Mouse (Mus musculus) liver, postnatal 0 days (tissue): ENCODE data around the gene Tmem117. TPM values are rescaled to one million over a fixed set of nuclear protein-coding genes. Genes with fewer than 3 reads are reported as not detected.

Experiments used
- ATAC-seq: fragments of 200-750 bp; cut with Nextera tagmentation; 2 replicates; pipeline ENCODE4 v1.8.0; 2017; ENCODE audit warnings: mild to moderate bottlenecking, moderate library complexity
- DNase-seq: peaks from one replicate; pipeline ENCODE4 v3.0.0-alpha.2; 2016
- H3K27ac ChIP-seq: fragments of 300-500 bp; sonication (generic); 2 replicates; pipeline ENCODE4 v1.5.1; 2014; ENCODE audit warnings: antibody characterized with exemption, moderate library complexity, mild to moderate bottlenecking, low read depth
- H3K27me3 ChIP-seq: fragments of 300-500 bp; sonication (generic); 2 replicates; pipeline ENCODE4 v1.6.1; 2014; ENCODE audit warnings: low read length, control low read depth, mixed read lengths; ENCODE audit not compliant: insufficient read depth
- H3K36me3 ChIP-seq: fragments of 300-500 bp; sonication (generic); replicated peaks from 2 replicates; pipeline ENCODE4 v1.6.1; 2014; ENCODE audit warnings: mild to moderate bottlenecking, control low read depth, low read length, moderate library complexity, mixed read lengths; ENCODE audit not compliant: insufficient read depth
- H3K4me1 ChIP-seq: fragments of 300-500 bp; sonication (generic); 2 replicates; pipeline ENCODE4 v1.6.1; 2014; ENCODE audit warnings: antibody characterized with exemption, mild to moderate bottlenecking, control low read depth; ENCODE audit not compliant: insufficient read depth
- H3K4me2 ChIP-seq: fragments of 300-500 bp; sonication (generic); 2 replicates; pipeline ENCODE4 v1.6.1; 2014; ENCODE audit warnings: low read depth, mild to moderate bottlenecking, low read length, moderate library complexity, mixed read lengths
- H3K4me3 ChIP-seq: fragments of 300-500 bp; sonication (generic); 2 replicates; pipeline ENCODE4 v1.5.1; 2014; ENCODE audit warnings: low read depth, low read length
- H3K9ac ChIP-seq: fragments of 300-500 bp; sonication (generic); replicated peaks from 2 replicates; pipeline ENCODE4 v1.6.1; 2014; ENCODE audit warnings: mild to moderate bottlenecking, moderate library complexity
- H3K9me3 ChIP-seq: fragments of 300-500 bp; sonication (generic); 2 replicates; pipeline ENCODE4 v1.6.1; 2016; ENCODE audit warnings: mild to moderate bottlenecking, control low read depth, low read length, mixed read lengths
- CTCF ChIP-seq: sonication (generic); IDR thresholded peaks from 2 replicates; pipeline ENCODE4 v1.5.1; 2016; ENCODE audit warnings: antibody characterized with exemption, low read depth
- EP300 ChIP-seq: IDR thresholded peaks from 2 replicates; pipeline ENCODE4 v1.6.1; 2016; ENCODE audit warnings: antibody characterized with exemption, low read depth, mild to moderate bottlenecking
- WGBS: fragments of 180-500 bp; shearing (Covaris S2); extraction: QIAGEN DNeasy Blood & Tissue Kit; methylation state at CpG from one replicate; pipeline ENCODE4 v1.1.7; 2014; ENCODE audit not compliant: insufficient replicate concordance; 5-methylcytosine and 5-hydroxymethylcytosine counted together
- polyA plus RNA-seq: library from polyadenylated mRNA; unstranded; fragments of >200 nt; fragmentation: Nextera tagmentation; extraction: Ambion mirVana; gene quantifications from 2 replicates; pipeline ENCODE4 v1.2.1, GENCODE M21; 2015

Tmem117 gene
- polyA plus RNA-seq, 1 experiment from 2014 or later, result not detected

GRCm38 (mm10) chr15:95055081-95055650, 426.1 kb downstream of the Tmem117 start:
- Histone ChIP-seq H3K27ac (no peak overlapping the region), H3K4me1 (no peaks in the 10 kb centered on the region), H3K36me3 (no peaks in the 10 kb centered on the region), H3K4me2 (no peak overlapping the region), H3K9me3 (peaks cover 2% of the 10 kb centered on the region; the same call in 1 of the 2 replicates), H3K4me3 (no peak overlapping the region), H3K27me3 (no peaks in the 10 kb centered on the region), H3K9ac (no peak overlapping the region)
- ATAC-seq (no peak), DNase-seq (no peak)
- TF ChIP-seq CTCF (no peak), EP300 (no peak)
- WGBS, result 79% methylated on average over 8 of the region's 8 CpGs

- DNase-seq (no peak), ATAC-seq (no peak)
- TF ChIP-seq EP300 (no peak), CTCF (no peak)
- WGBS, result 63% methylated on average over 1 of the region's 1 CpGs
- Histone ChIP-seq H3K36me3 (no peaks in the 10 kb centered on the region), H3K9ac (no peak overlapping the region), H3K4me2 (no peak overlapping the region), H3K4me3 (no peak overlapping the region), H3K27me3 (no peaks in the 10 kb centered on the region), H3K27ac (no peak overlapping the region), H3K4me1 (no peaks in the 10 kb centered on the region), H3K9me3 (no peaks in the 10 kb centered on the region)
These were observed 439.0 kb downstream of the Tmem117 start for GRCm38 (mm10) chr15:95068023-95068422.

DNA sequence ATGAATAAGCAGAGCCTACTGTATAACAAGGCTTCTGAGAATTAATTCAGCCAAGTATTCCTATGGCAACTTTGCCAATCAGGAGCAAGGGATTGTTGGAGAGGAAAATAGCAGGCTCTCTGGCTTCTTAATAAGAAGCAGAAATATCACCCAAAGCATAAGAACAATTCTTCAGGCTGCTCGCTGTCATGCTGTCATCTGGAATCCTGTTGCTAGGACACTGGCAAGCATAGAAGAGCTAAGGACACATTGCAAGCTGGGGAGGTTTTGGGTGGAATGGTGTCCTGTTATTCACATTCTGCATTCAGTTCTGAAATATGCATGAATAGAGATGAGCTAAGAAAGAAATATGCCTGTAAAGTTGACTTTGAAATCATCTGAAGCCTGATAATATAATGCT, 439.8 kb downstream of the Tmem117 start:
- WGBS, result 93% methylated on average over 1 of the region's 1 CpGs

GRCm38 (mm10) chr15:95070881-95071280, 441.8 kb downstream of the Tmem117 start:
- ATAC-seq (no peak), DNase-seq (no peak)
- Histone ChIP-seq H3K4me2 (no peak overlapping the region), H3K4me3 (no peak overlapping the region), H3K9ac (no peak overlapping the region), H3K27me3 (no peaks in the 10 kb centered on the region), H3K27ac (no peak overlapping the region), H3K9me3 (no peaks in the 10 kb centered on the region), H3K4me1 (no peaks in the 10 kb centered on the region), H3K36me3 (no peaks in the 10 kb centered on the region)
- 70% methylated on average over 7 of the region's 7 CpGs for WGBS
- TF ChIP-seq CTCF (no peak), EP300 (no peak)

More for the DNA sequence above, 439.8 kb downstream of the Tmem117 start:
- DNase-seq (no peak), ATAC-seq (no peak)
- no peaks in the 10 kb centered on the region for H3K4me1 ChIP-seq
- TF ChIP-seq EP300, result no peak
- TF ChIP-seq CTCF, result no peak
- H3K9me3 ChIP-seq, result no peaks in the 10 kb centered on the region
- H3K27ac ChIP-seq, result no peak overlapping the region
- H3K36me3 ChIP-seq, result no peaks in the 10 kb centered on the region
- H3K27me3 ChIP-seq, result no peaks in the 10 kb centered on the region
- no peak overlapping the region for H3K4me2 ChIP-seq
- no peak overlapping the region for H3K4me3 ChIP-seq
- H3K9ac ChIP-seq, result no peak overlapping the region

DNA sequence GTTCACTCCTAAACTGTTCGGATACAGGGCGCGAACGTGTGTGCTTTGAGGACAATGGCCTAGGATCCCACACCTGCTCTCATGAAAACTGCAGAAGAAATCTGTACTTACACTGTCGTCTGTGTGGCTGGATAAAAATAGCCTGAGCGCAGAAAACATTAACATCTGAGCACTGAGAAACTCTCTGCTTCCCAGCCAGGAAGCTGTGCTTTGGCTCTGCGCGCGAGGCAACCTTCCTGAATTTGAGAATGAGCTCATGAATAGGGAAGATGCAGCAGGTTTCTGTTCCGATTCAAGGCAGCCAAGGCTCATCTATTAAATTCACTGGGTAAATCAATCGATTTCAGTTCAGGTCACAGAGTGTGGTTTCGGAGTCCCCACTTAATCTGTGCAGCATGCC, 446.3 kb downstream of the Tmem117 start:
- Histone ChIP-seq H3K36me3 (no peaks in the 10 kb centered on the region), H3K27ac (no peak overlapping the region), H3K4me3 (no peak overlapping the region), H3K4me2 (no peak overlapping the region), H3K9ac (no peak overlapping the region), H3K9me3 (no peaks in the 10 kb centered on the region), H3K27me3 (no peaks in the 10 kb centered on the region), H3K4me1 (no peaks in the 10 kb centered on the region)
- TF ChIP-seq EP300 (no peak), CTCF (no peak)
- WGBS, result 84% methylated on average over 12 of the region's 12 CpGs
- ATAC-seq (no peak), DNase-seq (no peak)

DNA sequence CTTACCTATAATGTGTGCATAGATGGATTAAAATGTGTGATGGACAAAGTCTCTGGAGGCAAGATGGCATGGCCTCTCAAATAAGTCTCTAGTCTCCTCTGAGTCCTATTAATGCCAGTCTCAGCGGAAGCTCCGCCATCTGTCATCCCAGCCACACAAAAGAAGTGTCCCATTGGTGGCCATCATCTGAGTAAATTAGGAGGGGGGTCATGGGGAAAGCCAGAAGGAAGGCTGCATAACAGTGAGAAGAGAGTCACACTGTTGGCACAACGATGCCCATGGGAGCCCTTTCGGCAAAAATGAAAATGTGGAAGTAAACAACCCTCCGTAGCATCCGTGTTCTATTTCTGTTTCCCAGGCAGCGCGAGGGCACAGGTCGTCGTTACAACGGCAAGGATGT, 452.6 kb downstream of the Tmem117 start:
- Histone ChIP-seq H3K4me3 (no peak overlapping the region), H3K4me1 (no peaks in the 10 kb centered on the region), H3K9me3 (no peaks in the 10 kb centered on the region), H3K27me3 (no peaks in the 10 kb centered on the region), H3K27ac (no peak overlapping the region), H3K36me3 (no peaks in the 10 kb centered on the region), H3K4me2 (no peak overlapping the region), H3K9ac (no peak overlapping the region)
- TF ChIP-seq EP300, result no peak
- DNase-seq (no peak), ATAC-seq (no peak)
- 80% methylated on average over 11 of the region's 11 CpGs for WGBS

DNA sequence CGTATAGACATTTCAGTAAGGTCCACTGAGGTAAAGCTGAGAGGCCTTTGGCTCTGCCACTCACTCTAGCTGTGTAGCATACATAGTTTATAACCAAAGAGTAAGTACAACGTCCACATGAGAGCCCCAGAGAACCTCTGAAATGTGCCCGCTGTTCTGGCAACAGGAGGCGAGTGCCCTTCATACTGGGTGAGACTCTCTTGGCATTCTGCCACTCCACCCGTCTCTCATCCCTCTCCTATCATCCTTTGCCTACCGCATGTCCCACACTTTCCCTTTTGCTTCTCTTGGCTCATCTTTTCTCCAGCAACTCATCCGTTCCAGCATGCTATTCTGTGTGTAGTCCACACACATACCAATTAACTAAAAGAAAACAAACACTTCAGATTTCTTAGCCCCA, 456.9 kb downstream of the Tmem117 start:
- DNase-seq (no peak), ATAC-seq (no peak)
- no peaks in the 10 kb centered on the region for H3K9me3 ChIP-seq
- no peak for TF ChIP-seq EP300
- TF ChIP-seq CTCF, result no peak
- WGBS, result 72% methylated on average over 7 of the region's 7 CpGs
- H3K36me3 ChIP-seq, result no peaks in the 10 kb centered on the region
- H3K27me3 ChIP-seq, result no peaks in the 10 kb centered on the region
- no peak overlapping the region for H3K9ac ChIP-seq
- H3K27ac ChIP-seq, result no peak overlapping the region
- no peak overlapping the region for H3K4me2 ChIP-seq
- H3K4me3 ChIP-seq, result no peak overlapping the region
- no peaks in the 10 kb centered on the region for H3K4me1 ChIP-seq
